Mouse (Mus musculus) limb, embryonic 13.5 days (tissue): ENCODE data around the gene Lyst. TPM values are rescaled to one million over a fixed set of nuclear protein-coding genes. Genes with fewer than 3 reads are reported as not detected.
"Not testable (repeated sequence)": the region's sequence is repeated elsewhere in the genome, so short reads cannot be mapped to it uniquely, and the experiment has no call there.

ENCODE experiments used
- ATAC-seq: fragments of 200-750 bp; cut with Nextera tagmentation; 2 replicates; pipeline ENCODE4 v1.8.0; 2017; ENCODE audit warnings: low read depth, moderate number of reproducible peaks, moderate TSS enrichment; ENCODE audit not compliant: low FRiP score
- H3K27ac ChIP-seq: fragments of 300-500 bp; sonication (generic); 2 replicates; pipeline ENCODE4 v1.5.1; 2015; ENCODE audit warnings: inconsistent platforms, mild to moderate bottlenecking, moderate library complexity
- H3K27me3 ChIP-seq: fragments of 300-500 bp; sonication (generic); 2 replicates; pipeline ENCODE4 v1.6.1; 2015; ENCODE audit warnings: mild to moderate bottlenecking, inconsistent platforms
- H3K36me3 ChIP-seq: fragments of 300-500 bp; sonication (generic); 2 replicates; pipeline ENCODE4 v1.6.1; 2015; ENCODE audit warnings: inconsistent platforms, mild to moderate bottlenecking, moderate library complexity
- H3K4me1 ChIP-seq: fragments of 300-500 bp; sonication (generic); 2 replicates; pipeline ENCODE4 v1.6.1; 2015; ENCODE audit warnings: inconsistent platforms
- H3K4me2 ChIP-seq: fragments of 300-500 bp; sonication (generic); replicated peaks from 2 replicates; pipeline ENCODE4 v1.6.1; 2015; ENCODE audit warnings: inconsistent platforms, mild to moderate bottlenecking, moderate library complexity
- H3K4me3 ChIP-seq: fragments of 300-500 bp; sonication (generic); 2 replicates; pipeline ENCODE4 v1.5.1; 2015; ENCODE audit warnings: moderate library complexity, mild to moderate bottlenecking, inconsistent platforms
- H3K9ac ChIP-seq: fragments of 300-500 bp; sonication (generic); 2 replicates; pipeline ENCODE4 v1.6.1; 2015; ENCODE audit warnings: mild to moderate bottlenecking, inconsistent platforms
- H3K9me3 ChIP-seq: fragments of 300-500 bp; sonication (generic); 2 replicates; pipeline ENCODE4 v1.6.1; 2016; ENCODE audit warnings: inconsistent platforms
- WGBS: fragments of 180-500 bp; shearing (Covaris S2); methylation state at CpG from one replicate; pipeline ENCODE4 v1.1.7; 2015; 5-methylcytosine and 5-hydroxymethylcytosine counted together
- polyA plus RNA-seq: library from polyadenylated mRNA; unstranded; fragments of >200 nt; fragmentation: Nextera tagmentation; extraction: Ambion mirVana; gene quantifications from 2 replicates; pipeline ENCODE4 v1.2.1, GENCODE M21; 2015

Gene Lyst
- polyA plus RNA-seq, 1 experiment from 2014 or later: 2.8 TPM

- Histone ChIP-seq H3K9ac (no peak overlapping the region), H3K4me3 (no peak overlapping the region), H3K36me3 (peaks cover 7% of the 10 kb centered on the region; the same call in 1 of the 2 replicates), H3K4me1 (no peaks in the 10 kb centered on the region), H3K4me2 (no peak overlapping the region), H3K27ac (no peak overlapping the region), H3K27me3 (no peaks in the 10 kb centered on the region), H3K9me3 (no peaks in the 10 kb centered on the region)
- ATAC-seq: no peak
- WGBS: 85% methylated on average over 1 of the region's 1 CpGs
These were observed 22.7 kb downstream of the Lyst start for GRCm38 (mm10) chr13:13612882-13613281.

- Histone ChIP-seq H3K27ac (no peak overlapping the region), H3K36me3 (peaks cover 10% of the 10 kb centered on the region; the same call in 1 of the 2 replicates), H3K4me3 (no peak overlapping the region), H3K27me3 (no peaks in the 10 kb centered on the region), H3K9me3 (no peaks in the 10 kb centered on the region), H3K9ac (no peak overlapping the region), H3K4me2 (no peak overlapping the region), H3K4me1 (no peaks in the 10 kb centered on the region)
- no peak for ATAC-seq
- 86% methylated on average over 4 of the region's 4 CpGs for WGBS
These were observed 24.0 kb downstream of the Lyst start for GRCm38 (mm10) chr13:13614235-13614634.

GRCm38 (mm10) chr13:13621456-13621855 is 31.3 kb downstream of the Lyst start:
- no peak overlapping the region for H3K27ac ChIP-seq
- H3K4me3 ChIP-seq: no peak overlapping the region
- H3K9ac ChIP-seq: no peak overlapping the region
- no peaks in the 10 kb centered on the region for H3K9me3 ChIP-seq
- H3K27me3 ChIP-seq: no peaks in the 10 kb centered on the region
- H3K36me3 ChIP-seq: peaks cover 10% of the 10 kb centered on the region; the same call in 1 of the 2 replicates
- no peak overlapping the region for H3K4me2 ChIP-seq
- 85% methylated on average over 5 of the region's 5 CpGs for WGBS
- no peak for ATAC-seq
- H3K4me1 ChIP-seq: no peaks in the 10 kb centered on the region

GRCm38 (mm10) chr13:13622565-13622964 is 32.4 kb downstream of the Lyst start:
- Histone ChIP-seq H3K9me3 (no peaks in the 10 kb centered on the region), H3K27ac (no peak overlapping the region), H3K4me3 (no peak overlapping the region), H3K36me3 (peaks cover 4% of the 10 kb centered on the region; the same call in 1 of the 2 replicates), H3K4me1 (no peaks in the 10 kb centered on the region), H3K27me3 (no peaks in the 10 kb centered on the region), H3K4me2 (no peak overlapping the region), H3K9ac (no peak overlapping the region)
- ATAC-seq: no peak
- 85% methylated on average over 3 of the region's 3 CpGs for WGBS

GRCm38 (mm10) chr13:13633746-13634145 is 43.5 kb downstream of the Lyst start:
- H3K36me3 ChIP-seq: peaks cover 13% of the 10 kb centered on the region
- no peaks in the 10 kb centered on the region for H3K4me1 ChIP-seq
- no peak overlapping the region for H3K4me2 ChIP-seq
- no peak overlapping the region for H3K4me3 ChIP-seq
- H3K27me3 ChIP-seq: no peaks in the 10 kb centered on the region
- no peak for ATAC-seq
- WGBS: 87% methylated on average over 1 of the region's 1 CpGs
- H3K9me3 ChIP-seq: no peaks in the 10 kb centered on the region
- H3K9ac ChIP-seq: no peak overlapping the region
- no peak overlapping the region for H3K27ac ChIP-seq

- 74% methylated on average over 7 of the region's 7 CpGs for WGBS
- H3K4me2 ChIP-seq: no peak overlapping the region
- no peak overlapping the region for H3K4me3 ChIP-seq
- H3K27ac ChIP-seq: no peak overlapping the region
- ATAC-seq: no peak
- H3K9me3 ChIP-seq: no peaks in the 10 kb centered on the region
- H3K4me1 ChIP-seq: no peaks in the 10 kb centered on the region
- no peaks in the 10 kb centered on the region for H3K27me3 ChIP-seq
- peaks cover 13% of the 10 kb centered on the region for H3K36me3 ChIP-seq
- no peak overlapping the region for H3K9ac ChIP-seq
These were observed 44.5 kb downstream of the Lyst start for GRCm38 (mm10) chr13:13634706-13635105.

GRCm38 (mm10) chr13:13635224-13635623 is 45.0 kb downstream of the Lyst start:
- Histone ChIP-seq H3K36me3 (peaks cover 13% of the 10 kb centered on the region), H3K4me2 (no peak overlapping the region), H3K27me3 (no peaks in the 10 kb centered on the region), H3K4me1 (no peaks in the 10 kb centered on the region), H3K9ac (no peak overlapping the region), H3K27ac (no peak overlapping the region), H3K4me3 (no peak overlapping the region), H3K9me3 (no peaks in the 10 kb centered on the region)
- 81% methylated on average over 12 of the region's 12 CpGs for WGBS
- ATAC-seq: no peak

- H3K27ac ChIP-seq: no peak overlapping the region
- H3K4me1 ChIP-seq: no peaks in the 10 kb centered on the region
- no peak for ATAC-seq
- no peaks in the 10 kb centered on the region for H3K27me3 ChIP-seq
- H3K4me3 ChIP-seq: no peak overlapping the region
- H3K9ac ChIP-seq: no peak overlapping the region
- no peak overlapping the region for H3K4me2 ChIP-seq
- H3K9me3 ChIP-seq: no peaks in the 10 kb centered on the region
- peaks cover 13% of the 10 kb centered on the region for H3K36me3 ChIP-seq
- WGBS: 69% methylated on average over 3 of the region's 3 CpGs
These were observed 47.4 kb downstream of the Lyst start for GRCm38 (mm10) chr13:13637577-13637976.

- WGBS: 77% methylated on average over 6 of the region's 6 CpGs
- Histone ChIP-seq H3K4me1 (no peaks in the 10 kb centered on the region), H3K36me3 (peaks cover 13% of the 10 kb centered on the region), H3K9ac (no peak overlapping the region), H3K9me3 (no peaks in the 10 kb centered on the region), H3K4me2 (no peak overlapping the region), H3K27me3 (no peaks in the 10 kb centered on the region), H3K4me3 (no peak overlapping the region), H3K27ac (no peak overlapping the region)
- ATAC-seq: no peak
These were observed 47.8 kb downstream of the Lyst start for GRCm38 (mm10) chr13:13637981-13638380.

- 83% methylated on average over 4 of the region's 4 CpGs for WGBS
- Histone ChIP-seq H3K4me2 (no peak overlapping the region), H3K9me3 (no peaks in the 10 kb centered on the region), H3K36me3 (peaks cover 13% of the 10 kb centered on the region), H3K27me3 (no peaks in the 10 kb centered on the region), H3K27ac (no peak overlapping the region), H3K4me1 (no peaks in the 10 kb centered on the region), H3K4me3 (no peak overlapping the region), H3K9ac (no peak overlapping the region)
- ATAC-seq: no peak
These were observed 48.5 kb downstream of the Lyst start for GRCm38 (mm10) chr13:13638725-13639124.

GRCm38 (mm10) chr13:13647296-13647695 is 57.1 kb downstream of the Lyst start:
- no peak for ATAC-seq
- WGBS: 89% methylated on average over 3 of the region's 3 CpGs
- Histone ChIP-seq H3K36me3 (0 out of 2 replicates have a peak, but pooled peaks cover 3% of the 10 kb centered on the region), H3K9ac (no peak overlapping the region), H3K4me3 (no peak overlapping the region), H3K27me3 (no peaks in the 10 kb centered on the region), H3K4me1 (no peaks in the 10 kb centered on the region), H3K27ac (no peak overlapping the region), H3K4me2 (no peak overlapping the region), H3K9me3 (no peaks in the 10 kb centered on the region)

GRCm38 (mm10) chr13:13655453-13655852 is 65.3 kb downstream of the Lyst start:
- no peaks in the 10 kb centered on the region for H3K27me3 ChIP-seq
- H3K36me3 ChIP-seq: 0 out of 2 replicates have a peak, but pooled peaks cover 5% of the 10 kb centered on the region
- H3K4me1 ChIP-seq: no peaks in the 10 kb centered on the region
- H3K4me2 ChIP-seq: no peak overlapping the region
- no peak overlapping the region for H3K9ac ChIP-seq
- no peaks in the 10 kb centered on the region for H3K9me3 ChIP-seq
- no peak overlapping the region for H3K4me3 ChIP-seq
- WGBS: 94% methylated on average over 3 of the region's 3 CpGs
- no peak overlapping the region for H3K27ac ChIP-seq
- ATAC-seq: no peak

- H3K4me1 ChIP-seq, H3K4me2 ChIP-seq, H3K27me3 ChIP-seq, H3K9ac ChIP-seq, ATAC-seq, H3K4me3 ChIP-seq, H3K36me3 ChIP-seq, H3K9me3 ChIP-seq, H3K27ac ChIP-seq: not testable (repeated sequence)
- 79% methylated on average over 2 of the region's 2 CpGs for WGBS
These were observed 75.9 kb downstream of the Lyst start for GRCm38 (mm10) chr13:13666103-13666502.
